Mouse (Mus musculus) T-helper 17 cell (primary cell): ENCODE results near the gene Kalrn.

ENCODE experiments used
- in situ Hi-C, 2 experiments: fragments of 300-600 bp; cut with MboI, MseI; formaldehyde crosslinking; loops; 1 replicate in 1 of 2; 2 replicates in 1 of 2; pipeline ENCODE4 v1.15.1; 2025; ENCODE audit warnings: high pct_unique_total_duplicates in 2 of 2

The Kalrn gene

DNA sequence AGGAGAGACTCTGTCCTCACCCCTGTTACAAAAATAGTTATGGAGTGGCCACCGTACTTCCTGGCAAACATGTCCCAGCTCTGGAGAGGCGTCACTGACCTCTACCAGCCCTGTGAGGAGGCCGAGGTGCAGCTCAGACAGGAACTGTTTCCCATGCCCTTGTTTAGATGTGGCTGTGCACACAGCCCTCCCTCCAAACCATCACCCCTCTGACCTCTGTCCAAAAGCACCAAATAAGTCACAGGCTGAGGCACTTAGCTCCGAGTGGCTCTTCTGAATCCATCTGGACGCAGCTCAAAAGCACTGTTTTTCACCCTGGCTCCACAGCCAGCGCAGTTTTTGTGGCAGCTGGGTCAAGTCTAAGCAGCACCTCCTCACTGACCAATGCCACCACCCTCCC is 220.6 kb downstream of the Kalrn start:
- in situ Hi-C loops = no loop called here

DNA sequence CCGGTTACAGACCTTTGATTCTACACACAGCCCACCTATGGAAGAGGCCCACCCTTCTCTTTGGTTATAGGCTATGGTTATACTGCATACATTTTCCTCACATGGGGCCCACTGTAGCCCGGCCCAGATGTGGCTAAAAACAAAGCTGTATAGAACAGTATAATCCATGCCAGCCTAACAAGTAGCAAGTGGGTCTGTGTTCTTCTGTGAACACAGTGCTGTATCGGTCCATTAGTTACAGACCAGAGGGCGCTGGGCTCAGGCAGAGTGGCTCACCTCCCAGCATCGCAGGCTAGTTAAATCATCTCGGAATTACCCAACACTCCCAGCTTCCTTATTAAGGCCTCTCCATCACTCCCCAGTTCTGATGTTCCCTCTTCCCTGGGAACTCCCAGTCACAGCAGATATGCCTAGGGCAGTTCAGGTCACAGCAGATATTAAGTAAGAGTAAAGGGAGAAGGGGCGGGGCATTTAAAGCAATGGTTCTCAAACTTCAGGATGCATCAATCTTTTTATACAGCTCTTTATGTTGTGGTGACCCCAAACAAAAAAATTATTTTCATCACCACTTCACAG is 221.7 kb downstream of the Kalrn start:
- in situ Hi-C loops = no loop called here

- in situ Hi-C loops = no loop called here
Measured at GRCm38 (mm10) chr16:34347574-34347973, 225.8 kb downstream of the Kalrn start.

DNA sequence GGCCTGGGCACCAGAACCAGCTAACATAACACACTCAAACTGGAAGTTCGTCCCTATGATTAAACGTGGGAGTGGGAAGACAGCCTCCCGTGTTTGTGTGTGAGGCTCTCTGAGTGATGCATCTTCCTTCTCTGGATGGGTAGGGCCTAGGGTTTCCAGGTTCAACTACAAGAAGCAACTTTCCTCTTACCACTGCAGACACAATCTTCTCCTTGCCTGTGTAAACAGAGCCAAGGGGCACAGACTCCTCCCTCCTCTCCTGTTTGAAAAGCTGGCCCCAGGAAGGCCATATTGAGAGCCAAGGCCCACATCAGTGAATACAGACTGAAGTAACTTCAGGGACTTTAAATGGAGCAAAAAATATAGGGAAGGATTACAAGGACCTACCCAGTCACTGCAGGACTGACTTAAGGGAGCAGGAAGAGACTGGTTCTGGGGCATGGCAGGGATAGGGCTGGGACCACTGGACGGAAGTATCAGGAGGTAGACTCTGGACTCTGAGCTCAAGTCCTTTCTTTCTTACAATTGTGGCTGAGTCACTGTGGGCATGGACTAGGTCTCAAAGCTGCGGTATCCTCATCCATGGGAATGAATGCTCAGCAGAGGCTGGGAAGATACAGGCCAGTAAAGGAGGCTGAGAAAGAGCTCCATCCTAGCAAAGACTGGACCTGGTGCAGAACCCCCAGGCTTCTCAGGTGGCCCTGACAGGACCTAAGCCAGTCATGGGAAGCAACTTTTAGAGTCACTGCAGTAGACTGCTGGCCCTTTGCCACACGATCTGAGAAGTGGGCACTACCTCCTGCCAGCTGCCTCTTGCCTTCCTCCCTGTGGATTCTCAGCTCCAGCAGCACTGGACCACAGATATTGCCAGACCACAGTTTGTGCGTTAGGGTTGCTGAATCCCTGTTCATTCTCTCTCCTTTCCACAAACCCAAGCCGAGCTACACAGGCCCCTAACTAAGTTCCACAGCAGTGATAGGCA is 228.1 kb downstream of the Kalrn start:
- in situ Hi-C loops = no loop called here

- in situ Hi-C loops = no loop called here
Measured at GRCm38 (mm10) chr16:34343968-34344367, 229.4 kb downstream of the Kalrn start.

GRCm38 (mm10) chr16:34343161-34343560 is 230.2 kb downstream of the Kalrn start:
- in situ Hi-C loops = no loop called here

- in situ Hi-C loops = no loop called here
Measured at GRCm38 (mm10) chr16:34342369-34343160, 230.8 kb downstream of the Kalrn start.

GRCm38 (mm10) chr16:34334919-34335318 is 238.4 kb downstream of the Kalrn start:
- in situ Hi-C loops = no loop called here

GRCm38 (mm10) chr16:34331630-34332029 is 241.7 kb downstream of the Kalrn start:
- in situ Hi-C loops = no loop called here

- in situ Hi-C loops = no loop called here
Measured at GRCm38 (mm10) chr16:34329876-34330275, 243.5 kb downstream of the Kalrn start.

DNA sequence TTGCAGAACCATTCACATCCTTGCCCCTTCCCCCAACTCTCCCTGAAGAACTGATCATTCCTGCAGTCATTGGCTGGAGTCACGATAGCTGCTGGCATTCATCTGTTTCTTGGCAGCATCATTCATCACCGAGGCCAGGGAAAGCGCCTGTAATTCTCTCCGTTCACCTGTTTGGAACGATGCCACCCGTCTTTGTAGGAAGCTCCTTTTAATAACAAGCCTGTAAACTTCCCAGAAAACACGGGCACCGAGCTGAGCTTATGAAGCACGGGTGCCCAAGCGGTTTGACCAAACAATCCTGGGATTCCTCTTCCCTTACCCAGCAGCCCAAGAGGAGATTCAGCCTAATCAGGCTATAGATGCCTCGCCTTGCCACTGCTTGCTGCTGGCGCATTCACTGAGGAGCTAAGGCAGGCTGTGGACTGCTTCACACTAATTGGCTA is 243.9 kb downstream of the Kalrn start:
- in situ Hi-C loops = no loop called here

- in situ Hi-C loops = no loop called here
Measured at GRCm38 (mm10) chr16:34327890-34328289, 245.4 kb downstream of the Kalrn start.

- in situ Hi-C loops = no loop called here
Measured at GRCm38 (mm10) chr16:34325869-34326268, 247.5 kb downstream of the Kalrn start.

- in situ Hi-C loops = no loop called here
Measured at GRCm38 (mm10) chr16:34325161-34325560, 248.2 kb downstream of the Kalrn start.

GRCm38 (mm10) chr16:34324735-34325134 is 248.6 kb downstream of the Kalrn start:
- in situ Hi-C loops = no loop called here

DNA sequence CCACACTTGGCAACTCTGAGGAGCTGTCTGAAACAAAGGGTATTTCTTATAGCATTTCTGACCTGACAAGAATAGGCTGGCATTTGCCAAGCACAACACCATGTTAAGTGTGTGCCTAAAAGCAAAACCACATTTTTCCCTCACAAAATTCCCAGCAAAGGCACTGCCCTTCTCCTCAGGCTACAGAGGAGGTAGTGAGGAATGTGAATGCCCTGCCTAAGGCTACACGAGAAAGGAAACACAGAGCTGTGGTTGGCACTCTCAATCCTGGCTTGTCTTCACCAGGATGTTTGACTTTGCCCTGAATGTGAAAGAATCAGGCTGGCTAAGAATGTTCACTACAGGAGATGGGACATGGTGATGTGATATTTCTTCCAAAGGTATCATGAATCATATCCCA is 249.8 kb downstream of the Kalrn start:
- in situ Hi-C loops = no loop called here

DNA sequence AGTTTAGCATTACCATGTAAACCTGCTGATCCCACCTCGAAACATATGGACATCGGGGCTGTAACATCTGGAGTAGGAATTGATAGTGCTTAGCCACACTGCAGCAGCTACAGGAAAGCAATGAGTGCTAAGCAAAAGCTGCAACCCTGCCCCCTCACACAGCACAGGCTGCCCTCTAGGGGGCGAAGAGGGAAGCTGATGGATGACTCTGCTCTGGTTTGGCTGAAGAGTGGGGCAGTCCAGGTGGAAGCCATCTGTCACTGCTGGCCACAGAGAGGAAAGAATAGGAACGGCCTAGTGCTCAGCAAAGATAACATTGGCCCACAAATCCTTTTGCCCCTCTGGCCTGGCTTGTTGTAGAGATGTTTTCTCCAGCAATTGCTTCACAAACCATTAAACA is 250.8 kb downstream of the Kalrn start:
- in situ Hi-C loops = no loop called here

- in situ Hi-C loops = no loop called here
Measured at GRCm38 (mm10) chr16:34321066-34321790, 252.1 kb downstream of the Kalrn start.

GRCm38 (mm10) chr16:34320023-34320800 is 253.1 kb downstream of the Kalrn start:
- in situ Hi-C loops = no loop called here

DNA sequence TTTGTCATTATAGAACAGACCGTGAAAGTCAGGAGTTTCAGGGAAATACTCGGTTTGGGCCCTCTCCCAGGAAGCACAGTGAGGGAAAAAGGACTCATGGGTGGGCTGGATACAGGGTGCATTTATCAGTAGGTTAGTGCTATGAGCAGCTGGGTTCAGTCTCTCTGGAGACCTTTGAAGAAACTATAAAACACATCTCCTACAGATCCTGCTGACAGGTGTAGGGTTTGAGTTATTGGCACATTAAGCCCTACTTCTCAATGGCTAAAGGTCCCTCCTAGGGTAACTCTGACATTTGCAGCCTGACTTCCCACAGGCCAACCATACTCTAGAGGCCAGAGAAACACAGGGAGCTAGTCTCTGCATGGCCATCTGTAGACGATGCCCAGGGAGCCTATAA is 256.2 kb downstream of the Kalrn start:
- in situ Hi-C loops = no loop called here

GRCm38 (mm10) chr16:34316253-34316652 is 257.1 kb downstream of the Kalrn start:
- in situ Hi-C loops = no loop called here
